Mouse (Mus musculus) olfactory bulb, adult 2 months (tissue): Measurements from ENCODE around the gene Spata17.

Experiments used
- CTCF ChIP-seq: fragments of 200-500 bp; IDR thresholded peaks from 2 replicates; pipeline ENCODE4 v1.5.1; 2012; ENCODE audit warnings: low read depth, mild to moderate bottlenecking, low read length, moderate library complexity; ENCODE audit not compliant: insufficient read depth
- POLR2A ChIP-seq: fragments of 200-500 bp; IDR thresholded peaks from 2 replicates; pipeline ENCODE4 v1.6.1; 2012; ENCODE audit warnings: mild to moderate bottlenecking, low read depth, low read length, moderate library complexity; ENCODE audit not compliant: insufficient read depth

DNA sequence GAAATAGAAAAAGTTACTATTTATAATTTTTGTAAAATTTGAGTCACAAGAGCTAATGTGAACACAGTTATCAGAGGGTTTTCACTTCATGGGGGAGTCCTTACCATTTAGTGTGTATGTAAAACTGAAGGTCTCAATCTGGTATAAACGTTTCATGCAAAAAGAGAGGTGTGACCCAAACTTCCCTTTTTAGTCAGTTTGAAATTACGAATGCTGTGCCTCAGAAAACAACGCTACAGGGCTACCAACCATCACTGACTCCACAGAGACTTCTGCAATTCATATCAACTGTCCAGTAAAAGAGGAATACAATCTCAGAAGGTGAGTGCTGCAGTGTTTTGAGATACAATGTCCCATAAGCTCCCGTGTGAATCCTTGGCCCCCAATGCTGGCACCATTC is 175.5 kb downstream of the Spata17 start:
- TF ChIP-seq CTCF (no peak), POLR2A (no peak)
